Mouse (Mus musculus): ENCODE measurements around the gene Rbm48.
"Not testable (repeated sequence)": the region's sequence is repeated elsewhere in the genome, so short reads cannot be mapped to it uniquely, and the experiment has no call there.

The Rbm48 gene

DNA sequence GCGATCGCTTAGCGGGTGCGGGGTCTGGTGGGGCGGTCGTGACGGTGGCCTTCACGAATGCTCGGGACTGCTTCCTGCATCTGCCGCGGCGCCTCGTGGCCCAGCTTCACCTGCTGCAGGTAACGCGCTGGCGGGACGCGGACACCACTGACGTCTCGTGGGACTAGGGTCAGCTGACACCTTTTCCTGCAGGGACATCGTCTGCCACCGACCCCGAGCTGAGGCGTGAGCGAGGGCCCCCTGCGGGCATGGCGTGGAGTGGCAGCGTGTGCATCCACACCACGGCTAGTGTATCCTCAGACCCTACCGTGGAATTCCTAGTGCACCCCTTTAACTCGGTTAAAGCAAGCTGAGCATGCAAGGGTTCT, at the start of gene Rbm48:
TSS of gene Rbm48 (minus strand) at position 187 of the 368 bp plus-strand sequence.
- peak; percentile 82 to 85 for DNase-seq (ENCODE audit: low spot score in 2 of 2)

DNA sequence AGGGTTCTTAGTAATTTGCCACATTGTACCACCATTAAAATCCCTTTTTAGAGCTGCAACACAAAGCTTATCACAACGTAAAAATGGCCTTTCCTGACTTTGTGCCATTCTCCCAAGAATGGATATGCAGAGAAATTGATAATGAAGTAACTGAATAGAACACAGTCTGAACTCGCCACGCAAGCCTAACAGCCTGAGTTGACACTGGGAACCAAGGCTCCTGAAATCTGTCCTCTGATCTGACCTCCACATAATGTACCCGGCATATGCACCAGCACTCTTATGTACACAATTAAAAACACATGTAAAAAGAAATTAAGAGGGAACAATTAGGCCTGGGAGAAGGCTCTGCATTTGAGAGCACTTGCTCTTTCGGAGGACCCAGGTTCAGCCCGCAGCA, 48.9 kb upstream of the Rbm48 start:
- DNase-seq (ENCODE audit: low spot score in 2 of 2), result no peak

DNA sequence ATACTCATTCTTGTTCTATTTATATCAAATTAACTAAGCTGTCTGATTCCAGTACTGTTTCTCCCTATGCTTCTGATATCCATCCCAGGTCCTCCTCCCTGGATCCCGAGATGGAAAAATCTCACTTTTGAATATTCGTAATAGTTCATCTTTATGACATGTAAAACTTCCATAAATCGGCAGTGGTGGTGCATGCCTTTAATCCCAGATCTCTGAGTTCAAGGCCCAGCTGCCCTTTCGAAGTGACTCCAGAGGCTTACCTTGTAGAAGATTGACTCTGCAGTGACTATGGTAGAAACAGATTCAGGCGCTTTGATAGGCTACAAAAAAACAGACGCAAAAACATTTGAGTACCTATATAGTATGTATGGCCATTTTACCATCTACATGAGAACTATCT, 48.2 kb upstream of the Rbm48 start:
- DNase-seq (ENCODE audit: low spot score in 2 of 2), result no peak

DNA sequence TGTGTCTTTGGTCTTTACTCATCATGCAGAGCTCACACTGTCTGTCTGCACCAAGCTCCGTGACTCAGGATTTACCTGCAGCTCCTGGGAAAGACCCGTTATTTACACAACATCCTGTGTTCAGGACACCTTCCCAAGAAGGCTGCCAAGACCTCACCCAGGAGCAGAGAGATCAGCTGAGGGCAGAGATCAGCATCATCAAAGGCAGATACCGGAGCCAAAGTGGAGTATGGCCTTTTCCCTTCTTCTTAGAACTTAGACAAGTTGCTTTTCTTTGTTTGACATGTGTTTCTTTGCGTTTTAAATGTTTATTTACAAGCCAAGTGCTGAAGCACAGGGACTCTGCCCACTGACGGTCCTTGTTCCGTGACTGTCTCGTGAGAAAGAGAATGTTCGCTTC, 38.9 kb upstream of the Rbm48 start:
- no peak for DNase-seq (ENCODE audit: low spot score in 2 of 2)

DNA sequence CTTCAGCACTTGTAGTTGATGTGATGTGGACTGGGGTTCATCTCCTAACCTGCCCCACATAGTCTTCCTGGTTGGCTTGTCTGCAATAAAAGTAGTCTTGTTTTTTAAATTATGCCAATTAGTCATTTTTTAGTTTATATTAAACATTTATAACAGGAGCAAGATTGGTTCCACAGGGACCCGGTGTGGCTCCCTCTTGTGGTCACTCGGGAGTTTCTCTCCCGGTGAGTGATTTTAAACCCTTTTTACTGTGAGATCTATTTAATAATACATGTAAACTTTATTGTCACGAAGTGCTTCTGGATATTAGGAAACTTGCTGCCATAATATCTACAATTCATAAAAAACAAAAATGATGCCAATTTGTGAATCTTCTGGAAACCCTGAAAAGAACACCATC, 37.6 kb upstream of the Rbm48 start:
- DNase-seq (ENCODE audit: low spot score in 2 of 2), result no peak

DNA sequence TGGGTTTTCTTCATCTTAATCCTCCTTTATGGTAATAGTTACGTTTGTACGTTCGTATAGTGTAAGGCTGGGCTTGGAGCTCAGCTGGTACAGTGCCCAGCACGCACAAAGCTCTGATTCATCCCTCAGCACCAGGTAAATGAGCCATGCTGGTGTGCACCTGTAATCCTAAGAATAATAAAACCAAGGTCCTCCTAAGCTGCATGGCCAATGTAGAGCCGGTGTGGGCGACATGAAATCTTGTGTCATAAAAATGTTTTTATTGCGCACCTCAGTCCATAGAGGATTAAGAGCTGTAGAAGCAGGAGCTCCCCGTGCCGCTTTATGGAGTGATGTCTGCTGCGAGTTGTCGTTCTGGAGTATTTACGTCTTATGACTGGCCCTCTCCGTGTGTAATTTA, 36.9 kb upstream of the Rbm48 start:
- DNase-seq (ENCODE audit: low spot score in 2 of 2), result no peak

DNA sequence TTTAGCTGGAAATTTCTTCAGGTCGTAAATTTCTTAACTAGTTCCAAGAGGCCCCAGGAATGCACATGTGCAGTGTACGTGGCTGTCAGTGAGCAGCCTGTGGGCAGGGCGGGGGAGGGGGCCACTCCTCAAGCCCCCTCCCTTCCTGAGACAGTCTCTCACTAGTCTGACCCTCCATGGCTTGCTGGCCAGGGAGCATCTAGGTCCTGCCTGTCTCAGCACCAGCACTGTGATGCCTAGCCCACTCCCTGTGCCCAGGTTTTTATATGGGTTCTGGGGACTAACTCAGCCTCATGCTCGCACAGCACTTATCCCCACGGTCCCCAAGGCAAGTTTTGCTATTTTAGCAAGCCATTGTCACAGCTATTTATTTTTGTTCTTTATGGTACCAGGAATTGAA, 35.9 kb upstream of the Rbm48 start:
- DNase-seq (ENCODE audit: low spot score in 2 of 2), result no peak

DNA sequence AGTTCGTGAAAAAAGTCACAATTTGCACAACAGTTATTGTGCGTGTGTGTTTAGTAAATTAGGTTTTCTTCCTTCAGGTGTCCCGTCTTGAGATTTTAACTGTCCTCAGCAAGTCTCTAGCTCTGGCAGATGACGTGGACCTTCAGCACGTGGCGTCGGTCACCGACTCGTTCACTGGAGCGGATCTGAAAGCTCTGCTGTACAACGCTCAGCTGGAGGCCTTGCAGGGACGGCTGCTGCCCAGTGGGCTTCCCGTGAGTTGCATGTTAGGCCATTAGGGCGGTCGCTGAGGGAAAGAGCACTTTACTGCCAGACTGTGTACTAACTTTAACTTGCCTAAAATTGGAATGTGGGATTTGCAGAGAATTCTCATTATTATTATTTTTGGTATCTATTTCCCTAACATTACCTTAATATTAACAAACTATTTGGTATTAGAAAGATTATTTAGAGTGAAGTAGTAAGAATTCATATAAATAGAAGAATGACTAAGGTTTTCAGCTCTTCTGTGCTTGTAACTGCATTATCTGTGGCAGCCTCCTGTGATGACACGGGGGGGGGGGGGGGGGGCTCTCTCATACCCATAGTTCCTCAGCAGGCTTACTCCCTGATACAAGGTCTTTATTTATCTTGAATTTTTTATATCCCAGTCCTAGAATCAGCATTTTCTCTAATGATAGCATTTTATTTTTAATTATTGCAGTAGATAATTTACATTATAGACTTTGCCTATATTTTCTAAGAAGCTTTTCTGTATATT, 35.3 kb upstream of the Rbm48 start:
- DNase-seq (ENCODE audit: low spot score in 2 of 2), result no peak

DNA sequence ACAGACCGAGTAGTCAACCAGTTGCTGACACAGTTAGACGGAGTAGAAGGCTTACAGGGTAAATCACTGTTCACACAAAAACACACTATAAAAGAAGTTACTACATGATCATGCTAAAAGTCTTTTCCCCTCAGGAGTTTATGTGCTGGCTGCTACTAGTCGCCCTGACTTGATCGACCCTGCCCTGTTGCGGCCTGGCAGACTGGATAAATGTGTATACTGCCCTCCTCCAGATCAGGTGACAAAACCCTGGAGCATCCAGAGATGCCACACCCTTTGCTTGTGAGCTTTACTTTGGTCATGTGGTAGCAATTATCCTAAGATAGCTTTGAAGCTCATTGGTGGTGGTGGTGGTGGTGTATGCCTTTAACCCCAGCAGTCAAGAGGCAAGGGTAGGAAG, 33.7 kb upstream of the Rbm48 start:
- DNase-seq (ENCODE audit: low spot score in 2 of 2), result no peak

DNA sequence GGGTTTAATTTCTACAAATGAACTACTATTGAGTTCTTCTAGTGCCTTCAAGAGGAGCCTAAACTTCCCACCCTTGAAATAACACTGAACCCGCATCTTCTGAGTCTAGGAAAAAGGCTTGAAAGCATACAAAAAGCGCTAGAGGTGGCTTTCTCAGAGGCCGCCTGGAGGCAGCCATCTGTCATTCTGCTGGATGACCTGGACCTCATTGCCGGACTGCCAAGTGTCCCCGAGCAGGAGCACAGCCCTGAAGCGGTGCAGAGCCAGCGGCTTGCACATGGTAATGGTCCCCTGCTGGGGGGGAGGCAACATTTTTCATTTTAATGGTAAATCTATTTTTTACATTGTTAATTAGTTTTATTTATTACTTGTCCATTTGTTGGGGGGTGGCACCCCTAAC, 24.1 kb upstream of the Rbm48 start:
- DNase-seq (ENCODE audit: low spot score in 2 of 2), result no peak

DNA sequence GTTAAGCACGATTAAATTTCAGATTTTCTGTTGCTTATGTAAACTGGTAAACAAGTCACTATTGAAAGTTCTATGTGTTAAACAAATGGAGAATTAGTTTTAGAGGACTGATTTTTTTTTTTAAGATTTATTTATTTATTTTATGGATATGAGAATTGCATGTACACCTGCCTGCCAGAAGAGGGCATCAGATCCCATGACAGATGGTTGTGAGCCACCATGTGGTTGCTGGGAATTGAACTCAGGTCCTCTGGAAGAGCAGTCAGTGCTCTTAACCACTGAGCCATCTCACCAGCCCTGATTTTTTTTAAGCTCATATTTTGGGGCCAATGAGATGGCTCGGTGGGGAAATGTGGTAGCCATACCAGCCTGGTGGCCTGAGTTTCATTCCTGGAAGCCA, 15.4 kb upstream of the Rbm48 start:
- not testable (repeated sequence) for DNase-seq (ENCODE audit: low spot score in 2 of 2)

DNA sequence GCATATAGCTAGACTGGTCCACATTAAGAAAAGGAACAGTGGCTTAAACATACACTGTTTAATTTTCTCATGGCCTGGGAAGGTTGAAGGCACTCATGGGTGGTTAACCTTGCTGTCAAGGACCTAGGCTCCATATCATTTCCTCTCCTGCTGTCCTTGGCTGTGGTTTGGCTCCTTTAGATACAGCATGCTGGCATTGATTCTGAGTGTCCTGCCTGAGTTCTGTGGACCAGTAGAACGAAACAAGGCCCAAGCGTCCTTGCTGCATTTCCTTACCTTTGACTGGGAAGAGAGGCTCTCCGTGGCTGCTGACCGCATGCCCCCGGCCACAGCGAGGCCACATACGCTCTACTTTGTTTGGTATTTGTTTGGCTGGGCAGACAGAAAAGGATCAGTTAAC, 12.9 kb upstream of the Rbm48 start:
- DNase-seq (ENCODE audit: low spot score in 2 of 2), result no peak

DNA sequence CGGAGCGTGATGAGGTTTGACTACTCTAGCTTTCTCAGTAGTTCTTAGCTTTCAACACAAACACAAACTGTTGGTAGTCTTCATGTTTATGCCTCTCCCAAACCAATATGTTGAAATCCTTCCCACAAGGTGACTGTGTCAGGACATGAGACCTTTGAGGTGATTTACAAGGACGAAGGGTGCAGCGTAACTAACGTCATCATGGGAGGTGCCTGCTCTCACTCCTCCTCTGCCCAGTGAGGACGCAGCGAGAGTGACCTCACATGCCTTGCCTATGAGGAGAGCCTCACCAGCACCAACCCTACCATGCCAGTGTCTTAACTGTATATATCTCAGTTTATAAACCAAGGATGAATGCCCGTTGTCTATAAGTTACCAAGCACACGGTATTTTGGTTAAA, 10.7 kb upstream of the Rbm48 start:
- DNase-seq (ENCODE audit: low spot score in 2 of 2), result no peak

DNA sequence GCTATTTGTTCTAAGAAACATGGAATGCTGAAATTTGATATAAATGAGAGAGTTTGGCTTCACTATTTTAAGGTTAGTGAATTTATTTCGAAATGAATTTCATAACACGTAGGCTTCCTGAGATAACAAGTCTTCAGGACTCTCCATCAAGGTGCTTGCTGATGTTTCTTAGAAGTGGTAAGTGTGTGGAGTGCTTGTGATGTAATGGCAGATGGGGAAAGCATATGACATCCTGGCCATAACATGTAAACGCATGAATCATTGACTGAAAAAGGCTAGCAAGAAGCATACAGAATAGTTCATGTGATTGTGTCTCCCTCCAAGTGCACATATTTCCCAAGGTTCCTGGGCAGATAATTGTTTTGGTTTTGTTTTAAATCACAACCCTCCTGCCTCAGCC, 4.4 kb upstream of the Rbm48 start:
- DNase-seq (ENCODE audit: low spot score in 2 of 2), result no peak

DNA sequence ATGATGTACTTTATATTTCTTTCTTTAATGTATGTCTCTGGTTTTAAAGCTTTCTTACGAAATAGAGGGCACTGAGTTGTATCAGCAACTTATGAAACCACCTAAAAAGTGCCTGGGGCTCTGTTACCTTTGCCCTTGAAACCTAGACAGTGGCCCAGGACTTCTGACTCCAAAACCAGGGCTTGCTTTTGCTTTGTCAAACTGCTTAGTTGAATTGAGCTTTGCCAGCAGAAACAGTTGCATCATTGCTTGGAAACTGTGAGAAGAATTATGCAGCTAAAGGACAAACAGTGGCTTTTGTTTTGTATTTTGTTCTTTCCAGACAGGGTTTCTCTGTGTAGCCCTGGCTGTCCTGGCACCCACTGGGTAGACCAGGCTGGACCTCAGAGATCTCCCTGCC, 3.9 kb upstream of the Rbm48 start:
- no peak for DNase-seq (ENCODE audit: low spot score in 2 of 2)

DNA sequence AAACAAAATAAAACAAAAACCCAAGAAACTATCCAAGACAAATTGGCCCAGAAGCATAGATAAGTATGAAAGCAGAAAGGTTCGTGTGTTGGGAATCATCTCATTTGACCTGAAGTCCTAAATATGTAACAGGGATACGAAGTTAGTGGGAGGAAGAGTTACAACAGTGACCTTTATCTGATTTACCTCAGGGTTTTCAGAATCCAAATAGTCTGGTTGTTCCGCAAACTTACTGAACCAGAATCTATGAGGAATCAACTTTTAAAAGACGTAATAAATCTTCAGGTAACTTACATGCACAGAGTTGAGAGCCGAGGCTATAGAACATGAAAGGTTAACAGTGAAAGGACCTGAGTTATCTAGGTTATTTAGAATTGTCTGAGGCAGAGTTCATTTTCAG, 2.4 kb upstream of the Rbm48 start:
- no peak for DNase-seq (ENCODE audit: low spot score in 2 of 2)

DNA sequence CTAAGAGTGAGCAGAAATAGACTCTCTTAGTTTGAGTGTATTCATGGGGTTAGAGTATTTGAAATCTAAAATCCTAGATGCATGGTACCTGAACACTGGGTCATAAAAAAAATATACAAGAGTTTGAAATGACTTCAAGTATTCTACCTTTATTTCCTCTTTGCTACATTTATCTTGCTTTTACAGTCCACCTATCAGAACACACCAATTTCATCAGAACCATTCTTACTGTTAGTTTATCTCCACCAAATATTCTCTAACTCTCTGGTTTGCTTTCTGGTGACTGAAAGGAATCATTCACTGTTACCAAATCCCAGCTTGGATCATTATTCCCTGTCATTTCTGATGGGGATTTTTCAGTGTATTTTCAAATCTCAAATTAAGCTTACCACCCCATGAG, 786 bp upstream of the Rbm48 start:
- no peak for DNase-seq (ENCODE audit: low spot score in 2 of 2)

DNA sequence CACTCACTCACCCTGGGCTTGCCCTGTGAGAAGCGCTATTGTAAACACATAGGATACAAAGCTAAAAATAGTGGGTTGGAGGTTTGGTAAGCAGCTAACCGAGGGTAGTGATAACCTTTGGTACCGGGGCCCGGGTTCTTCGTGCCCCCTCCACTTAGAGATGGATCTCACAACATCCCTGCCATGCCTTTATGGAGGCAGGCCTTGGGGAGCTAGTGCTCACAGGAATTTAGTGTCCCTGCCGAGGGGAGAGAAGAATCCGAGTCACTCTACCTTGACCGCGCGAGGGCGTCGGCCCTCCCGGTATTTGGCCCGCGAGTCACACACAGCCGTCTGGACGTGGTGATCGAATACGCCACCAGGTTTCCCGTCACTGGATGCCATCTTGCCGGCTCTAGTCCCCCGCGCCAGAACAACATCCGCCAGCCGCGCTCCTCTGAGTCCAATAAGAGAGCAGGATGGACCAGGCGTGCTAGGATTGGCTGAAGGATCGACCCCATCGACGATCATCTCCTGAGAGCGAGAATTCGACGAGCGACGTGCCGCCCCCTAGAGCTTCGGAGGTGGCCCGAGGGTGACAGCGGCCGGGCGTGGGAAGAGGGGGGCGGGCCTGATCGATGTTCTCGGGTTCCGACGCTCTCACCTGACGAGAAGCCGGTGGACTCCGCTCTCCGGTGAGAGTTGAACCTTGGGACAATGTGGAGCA, 539 bp downstream of the Rbm48 start, which contains the start of gene Pex1:
TSS of gene Pex1 (plus strand) at position 374 of the 706 bp plus-strand sequence.
- peak; percentile 94 to 95 for DNase-seq (ENCODE audit: low spot score in 2 of 2)

DNA sequence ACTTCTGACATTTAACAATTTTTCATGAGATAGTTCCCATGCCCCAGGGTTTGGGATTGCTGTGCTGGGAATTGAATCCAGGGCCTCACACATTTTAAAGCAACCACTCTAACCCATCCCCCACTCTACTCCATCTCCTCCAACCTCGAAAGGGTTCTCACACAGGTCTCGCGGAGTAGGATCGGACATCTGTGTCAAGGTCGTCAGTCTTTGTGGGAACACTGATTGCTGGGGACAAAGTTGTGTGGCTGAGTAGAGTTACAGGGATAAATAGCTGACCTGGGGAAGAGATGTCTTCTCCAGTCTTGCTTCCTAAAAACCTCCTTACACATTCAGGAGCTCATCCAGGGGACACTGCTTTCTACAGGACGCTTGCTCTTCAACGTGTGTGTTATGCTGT, 17.3 kb downstream of the Rbm48 start:
- DNase-seq (ENCODE audit: low spot score in 2 of 2), result no peak

DNA sequence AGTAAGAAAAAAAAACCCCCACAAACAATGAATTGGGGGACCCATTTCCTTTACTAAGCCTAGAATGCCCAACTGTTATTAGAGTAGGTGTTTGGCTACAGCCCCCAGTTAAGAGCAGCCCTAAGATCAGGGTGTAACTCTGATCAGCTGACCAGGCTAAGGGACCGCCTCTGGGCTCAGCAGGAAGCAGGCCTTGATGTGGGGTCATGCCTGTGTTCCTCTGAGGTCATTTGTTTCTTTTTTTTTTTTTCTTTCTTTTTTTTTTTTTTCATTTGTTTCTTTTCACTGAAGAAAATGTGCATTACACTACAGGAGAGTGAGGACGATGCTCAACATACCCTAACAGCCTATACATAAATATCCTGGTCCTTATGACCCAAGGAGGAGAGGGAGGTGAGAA, 18.4 kb downstream of the Rbm48 start:
- DNase-seq (ENCODE audit: low spot score in 2 of 2), result no peak

DNA sequence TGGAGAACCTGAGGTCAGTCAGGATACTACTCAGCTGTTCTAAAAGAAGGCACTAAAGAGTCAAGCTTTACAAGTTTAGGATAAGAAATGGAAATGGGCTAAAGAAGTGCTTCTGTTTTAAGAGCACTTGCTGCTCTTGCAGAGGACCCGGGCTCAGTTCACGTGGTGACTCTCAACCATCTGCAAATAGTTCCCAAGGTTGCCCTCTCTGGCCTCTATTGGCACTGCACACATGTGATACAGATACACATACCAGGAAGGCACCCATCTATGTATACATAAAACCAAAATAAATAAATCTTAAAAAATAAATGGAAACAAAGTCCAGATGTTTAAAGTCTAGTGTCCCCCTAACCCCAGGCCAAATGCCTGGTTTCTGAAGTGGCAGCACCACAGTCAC, 21.6 kb downstream of the Rbm48 start:
- DNase-seq (ENCODE audit: low spot score in 2 of 2), result no peak

DNA sequence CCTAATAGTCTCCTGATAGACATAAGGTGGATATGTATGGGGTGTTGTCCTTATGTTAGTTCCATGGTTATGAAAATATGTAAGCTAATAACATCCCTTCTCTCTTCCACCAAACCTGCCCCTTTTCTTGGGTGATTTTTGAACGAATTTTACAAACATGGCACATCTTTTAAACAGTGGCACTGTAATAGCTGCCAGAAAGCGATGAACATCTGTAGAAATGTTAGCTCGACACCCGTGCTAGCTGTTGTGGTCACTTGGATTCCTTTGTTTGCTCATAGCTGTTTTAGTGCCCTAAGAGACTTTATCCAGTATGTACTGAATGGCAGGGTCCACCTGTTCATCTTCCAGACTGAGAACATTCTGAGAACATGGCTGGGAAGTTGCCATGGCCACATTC, 25.1 kb downstream of the Rbm48 start, which contains the start of gene 1700109H08Rik:
TSS of gene 1700109H08Rik (plus strand) at position 301 of the 400 bp plus-strand sequence.
- no peak for DNase-seq (ENCODE audit: low spot score in 2 of 2)

DNA sequence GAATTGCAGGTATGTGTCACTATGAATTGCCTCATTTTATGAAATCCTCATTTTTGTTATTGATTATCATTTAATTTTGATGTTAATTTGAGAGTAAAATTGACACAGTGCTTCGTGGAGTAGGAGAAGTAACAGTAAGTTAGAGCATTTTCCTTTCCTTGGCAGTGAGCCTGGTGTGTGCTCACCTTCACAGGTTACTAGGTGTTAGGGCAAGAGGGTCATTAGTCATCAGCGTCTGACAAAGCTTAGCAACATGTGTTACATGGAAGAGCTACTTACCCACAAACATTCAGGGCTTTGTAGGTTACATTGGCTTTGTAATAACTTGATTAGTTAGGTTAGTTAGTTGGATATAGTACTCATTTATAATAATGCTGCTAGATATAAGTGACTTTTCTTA, 42.2 kb downstream of the Rbm48 start:
- no peak for DNase-seq (ENCODE audit: low spot score in 2 of 2)

DNA sequence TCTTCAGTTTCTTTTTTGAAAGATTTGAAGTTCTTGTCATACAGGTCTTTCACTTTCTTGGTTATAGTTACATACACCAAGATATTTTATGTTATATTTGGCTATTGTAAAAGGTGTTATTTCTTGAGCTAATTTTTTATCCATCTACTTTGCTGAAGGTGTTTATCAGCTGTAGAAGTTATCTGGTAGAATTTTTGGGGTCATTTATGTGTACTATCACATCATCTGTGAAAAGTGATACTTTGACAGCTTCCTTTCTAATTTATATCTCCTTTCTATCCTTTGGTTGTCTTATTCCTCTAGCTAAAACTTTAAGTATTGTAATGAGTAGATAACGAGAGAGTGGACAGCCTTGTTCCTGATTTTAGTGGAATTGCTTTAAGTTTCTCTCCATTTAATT, 44.9 kb downstream of the Rbm48 start:
- no peak for DNase-seq (ENCODE audit: low spot score in 2 of 2)
